In the genomic region with DNA sequence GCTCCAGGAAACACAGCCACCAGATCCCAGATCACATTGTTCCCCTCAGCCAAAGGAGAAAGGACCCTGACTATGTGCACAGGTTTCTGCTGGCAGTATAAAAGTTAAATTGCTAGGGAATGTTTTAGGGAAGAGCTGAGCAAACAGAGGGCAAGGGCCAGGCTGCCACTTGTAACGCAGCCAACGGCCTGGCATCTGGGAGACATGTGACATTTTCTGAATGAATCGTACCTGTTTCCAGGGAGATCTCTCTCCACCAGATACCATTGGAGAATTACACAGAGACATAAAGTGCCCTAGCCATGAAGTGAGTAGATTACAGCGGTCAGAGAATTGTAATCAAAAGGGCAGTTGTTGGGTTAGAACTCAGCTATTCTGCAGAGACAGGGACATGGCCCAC, we compare ENCODE assay signal across 19 mouse cellular contexts. TPM values are rescaled to one million over a fixed set of nuclear protein-coding genes. Genes with fewer than 3 reads are reported as not detected.
DNase-seq lines count a peak whose midpoint lies in the region; ATAC-seq and TF ChIP-seq lines count a peak whose summit lies in the region.
"Had no signal": no experiment of that assay in that cellular context is flagged by ENCODE, and none has a peak within 500 bp of the region (broad histone marks: within the 10 kb centered on the region; RNA-seq: fewer than 3 reads in every experiment).

No protein-coding gene starts in this region.

- TF ChIP-seq CTCF in heart, postnatal 0 days (IDR thresholded peaks at IDR 0.05; ENCODE audit: low read depth), result no peak
- no peak for TF ChIP-seq CTCF in heart, adult 2 months (IDR thresholded peaks at IDR 0.05)
- no peak for TF ChIP-seq CTCF in lung, adult 2 months (IDR thresholded peaks at IDR 0.05; ENCODE audit: insufficient read depth, low read length)
- TF ChIP-seq CTCF in embryonic fibroblast, embryonic 13.5 days (IDR thresholded peaks at IDR 0.05; ENCODE audit: borderline replicate concordance, insufficient read depth, low read length), result no peak

- no peak for TF ChIP-seq POLR2A in heart, adult 2 months (IDR thresholded peaks at IDR 0.05; ENCODE audit: insufficient read depth, low read depth, low read length)
- no peak for TF ChIP-seq POLR2A in lung, adult 2 months (IDR thresholded peaks at IDR 0.05; ENCODE audit: borderline replicate concordance, extremely low read depth, low read depth, low read length)
- TF ChIP-seq POLR2A in embryonic fibroblast, embryonic 13.5 days (IDR thresholded peaks at IDR 0.05; ENCODE audit: low read depth, low read length), result no peak

- no peaks in the 10 kb centered on the region for H3K27me3 ChIP-seq in heart, postnatal 0 days (ENCODE audit: control insufficient read depth, insufficient read depth, low read length)
- no peaks in the 10 kb centered on the region for H3K27me3 ChIP-seq in heart, adult 2 months (ENCODE audit: control insufficient read depth, insufficient read depth, low read length)
- H3K27me3 ChIP-seq: hindbrain, embryonic 15.5 days; liver, embryonic 12.5 days; midbrain, embryonic 13.5 days; neural tube, embryonic 13.5 days had no signal

- 0 out of 2 replicates have a peak, but pooled peaks cover 11% of the 10 kb centered on the region for H3K36me3 ChIP-seq in heart, postnatal 0 days (replicated peaks; ENCODE audit: control insufficient read depth, insufficient read depth, low read length)
- H3K36me3 ChIP-seq in heart, adult 2 months (ENCODE audit: control insufficient read depth, insufficient read depth, low read length), result no peaks in the 10 kb centered on the region
- H3K36me3 ChIP-seq: hindbrain, embryonic 15.5 days; midbrain, embryonic 13.5 days; neural tube, embryonic 13.5 days had no signal

- peak overlapping the region; percentile 16 for H3K27ac ChIP-seq in heart, postnatal 0 days (ENCODE audit: low read depth)
- no peak overlapping the region for H3K27ac ChIP-seq in heart, adult 2 months
- H3K27ac ChIP-seq in embryonic fibroblast, embryonic 13.5 days (ENCODE audit: insufficient read depth, low read length), result peak overlapping the region; percentile 29; the same call in 1 of the 2 replicates
- H3K27ac ChIP-seq: forebrain, embryonic 13.5 days; hindbrain, embryonic 15.5 days; kidney, postnatal 0 days; midbrain, embryonic 13.5 days; neural tube, embryonic 13.5 days had no signal

- no peak for TF ChIP-seq EP300 in heart, postnatal 0 days (IDR thresholded peaks at IDR 0.05; ENCODE audit: low read depth)
- no peak for TF ChIP-seq EP300 in heart, adult 2 months (IDR thresholded peaks at IDR 0.05; ENCODE audit: insufficient read depth, low read depth, low read length)

- H3K9ac ChIP-seq in heart, postnatal 0 days (replicated peaks; ENCODE audit: low read depth, low read length), result no peak overlapping the region
- H3K9ac ChIP-seq in heart, adult 2 months (ENCODE audit: low read depth, low read length), result no peak overlapping the region
- H3K9ac ChIP-seq: forebrain, embryonic 13.5 days; hindbrain, embryonic 15.5 days; liver, embryonic 12.5 days; midbrain, embryonic 13.5 days; neural tube, embryonic 13.5 days had no signal

- H3K4me3 ChIP-seq in heart, postnatal 0 days (ENCODE audit: low read depth, low read length), result no peak overlapping the region
- H3K4me3 ChIP-seq in heart, adult 2 months, result no peak overlapping the region
- H3K4me3 ChIP-seq in lung, adult 2 months (replicated peaks; ENCODE audit: extremely low read depth, low read depth, low read length), result no peak overlapping the region
- no peak overlapping the region for H3K4me3 ChIP-seq in embryonic fibroblast, embryonic 13.5 days (ENCODE audit: insufficient read depth, low read length)
- H3K4me3 ChIP-seq: erythroblast, embryonic 14.5 days; forebrain, embryonic 13.5 days; hindbrain, embryonic 15.5 days; liver, embryonic 12.5 days; midbrain, embryonic 13.5 days; neural tube, embryonic 13.5 days had no signal

- 59% methylated on average over 4 of the region's 4 CpGs for WGBS in heart, postnatal 0 days
- WGBS in heart, adult 2 months, result 61% methylated on average over 4 of the region's 4 CpGs
- whole genome bisulfite sequencing in lung, adult 2 months, result 75% methylated on average over 4 of the region's 4 CpGs

- H3K4me1 ChIP-seq in heart, postnatal 0 days (ENCODE audit: control insufficient read depth, insufficient read depth), result peaks cover 31% of the 10 kb centered on the region
- H3K4me1 ChIP-seq in heart, adult 2 months (ENCODE audit: control insufficient read depth, insufficient read depth, low read length), result peaks cover 26% of the 10 kb centered on the region
- peaks cover 22% of the 10 kb centered on the region for H3K4me1 ChIP-seq in lung, adult 2 months (ENCODE audit: control insufficient read depth, insufficient read depth, low read length)
- peaks cover 10% of the 10 kb centered on the region; the same call in 1 of the 2 replicates for H3K4me1 ChIP-seq in embryonic fibroblast, embryonic 13.5 days (ENCODE audit: control insufficient read depth, insufficient read depth, low read length)
- H3K4me1 ChIP-seq: forebrain, embryonic 13.5 days; hindbrain, embryonic 15.5 days; midbrain, embryonic 13.5 days had no signal

- intact Hi-C loops in heart, adult 2 months (cut with DNase I), result no loop called here

- H3K79me2 ChIP-seq in heart, adult 2 months (replicated peaks; ENCODE audit: control insufficient read depth, insufficient read depth, low read length), result no peaks in the 10 kb centered on the region

- no peak for ATAC-seq in heart, postnatal 0 days (ENCODE audit: insufficient read depth, low read depth)
- ATAC-seq: forebrain, embryonic 13.5 days; intestine, embryonic 16.5 days; liver, embryonic 12.5 days; midbrain, embryonic 13.5 days had no signal

- peak; percentile 90 for DNase-seq in heart, adult 11 months
- no peak for DNase-seq in heart, adult 18-20 months
- DNase-seq in heart, postnatal 0 days (ENCODE audit: low spot score), result no peak
- no peak for DNase-seq in heart, adult 2 months
- peak; percentile 62 to 74 for DNase-seq in lung, adult 18-20 months
- no peak for DNase-seq in lung, adult 2 months
- no peak for DNase-seq in embryo, embryonic 10 days (ENCODE audit: low spot score)
- DNase-seq: adrenal gland, adult 2 months; cerebellum, adult 2 months; left cerebral cortex, postnatal 4 days had no signal

- H3K9me3 ChIP-seq in heart, postnatal 0 days (replicated peaks; ENCODE audit: control insufficient read depth, low read length), result no peaks in the 10 kb centered on the region
- H3K9me3 ChIP-seq: forebrain, embryonic 13.5 days; hindbrain, embryonic 15.5 days; liver, embryonic 12.5 days; midbrain, embryonic 13.5 days; neural tube, embryonic 13.5 days had no signal

- H3K4me2 ChIP-seq in heart, postnatal 0 days (ENCODE audit: low read depth, low read length), result no peak overlapping the region
- H3K4me2 ChIP-seq: forebrain, embryonic 13.5 days; hindbrain, embryonic 15.5 days; liver, embryonic 12.5 days; midbrain, embryonic 13.5 days; neural tube, embryonic 13.5 days had no signal

RNA-seq across cellular contexts. Expression of a gene that starts 6.4 kb away (rescaled TPM):
- total RNA-seq in heart, adult 18-20 months (2021), result 10 to 100 TPM; 37.5 to 41.6 TPM
- 53.5 and 65.0 TPM in 2 replicates for total RNA-seq in heart, postnatal 0 days (2014; rRNA removed; ENCODE audit: low replicate concordance)
- polyA plus RNA-seq in heart, postnatal 0 days (2015; fragmentation: Nextera tagmentation; extraction: Ambion mirVana), result 74.9 and 81.3 TPM in 2 replicates
- total RNA-seq in heart, adult 2 months (2021), result 10 to 100 TPM; 36.0 to 40.7 TPM
- 44.0 and 56.6 TPM in 2 replicates for polyA plus RNA-seq in heart, adult 2 months (2012; rRNA removed)
- 96.8 and 123 TPM in 2 replicates for polyA plus RNA-seq in lung, adult 2 months (2012; rRNA removed)
- polyA plus RNA-seq in embryonic fibroblast, embryonic 13.5 days (2011; ENCODE audit: insufficient read length, low read depth, missing spikeins), result 80.0 and 99.9 TPM in 2 replicates

RNA-seq across cellular contexts. Expression of a gene that starts 7.1 kb away (rescaled TPM):
- total RNA-seq in heart, adult 18-20 months (2021), result 10 to 100 TPM; 48.9 to 61.5 TPM
- 19.5 and 39.8 TPM in 2 replicates for total RNA-seq in heart, postnatal 0 days (2014; rRNA removed; ENCODE audit: low replicate concordance)
- 49.0 and 52.9 TPM in 2 replicates for polyA plus RNA-seq in heart, postnatal 0 days (2015; fragmentation: Nextera tagmentation; extraction: Ambion mirVana)
- total RNA-seq in heart, adult 2 months (2021), result 10 to 100 TPM; 49.3 to 58.3 TPM
- 99.6 and 116 TPM in 2 replicates for polyA plus RNA-seq in heart, adult 2 months (2012; rRNA removed)
- polyA plus RNA-seq in lung, adult 2 months (2012; rRNA removed), result 74.6 and 91.7 TPM in 2 replicates
- polyA plus RNA-seq in embryonic fibroblast, embryonic 13.5 days (2011; ENCODE audit: insufficient read length, low read depth, missing spikeins), result 20.1 and 23.5 TPM in 2 replicates

RNA-seq across cellular contexts. Expression of a gene that starts 17.3 kb away (rescaled TPM):
- total RNA-seq in heart, adult 18-20 months (2021), result 10 to 100 TPM; 70.0 to 79.6 TPM
- total RNA-seq in heart, postnatal 0 days (2014; rRNA removed; ENCODE audit: low replicate concordance), result 69.8 and 109 TPM in 2 replicates
- 174 and 175 TPM in 2 replicates for polyA plus RNA-seq in heart, postnatal 0 days (2015; fragmentation: Nextera tagmentation; extraction: Ambion mirVana)
- 10 to 100 TPM; 69.3 to 78.8 TPM for total RNA-seq in heart, adult 2 months (2021)
- polyA plus RNA-seq in heart, adult 2 months (2012; rRNA removed), result 85.6 and 112 TPM in 2 replicates
- polyA plus RNA-seq in lung, adult 2 months (2012; rRNA removed), result 291 and 435 TPM in 2 replicates
- polyA plus RNA-seq in embryonic fibroblast, embryonic 13.5 days (2011; ENCODE audit: insufficient read length, low read depth, missing spikeins), result 89.7 and 108 TPM in 2 replicates

RNA-seq across cellular contexts. Expression of a gene that starts 17.9 kb away (rescaled TPM):
- 10 to 100 TPM; 20.0 to 22.6 TPM for total RNA-seq in heart, adult 18-20 months (2021)
- 18.2 and 23.2 TPM in 2 replicates for total RNA-seq in heart, postnatal 0 days (2014; rRNA removed; ENCODE audit: low replicate concordance)
- polyA plus RNA-seq in heart, postnatal 0 days (2015; fragmentation: Nextera tagmentation; extraction: Ambion mirVana), result 8.0 and 9.7 TPM in 2 replicates
- 10 to 100 TPM; 22.7 to 22.8 TPM for total RNA-seq in heart, adult 2 months (2021)
- 79.2 and 86.9 TPM in 2 replicates for polyA plus RNA-seq in heart, adult 2 months (2012; rRNA removed)
- 60.7 and 71.8 TPM in 2 replicates for polyA plus RNA-seq in lung, adult 2 months (2012; rRNA removed)
- 35.5 and 47.6 TPM in 2 replicates for polyA plus RNA-seq in embryonic fibroblast, embryonic 13.5 days (2011; ENCODE audit: insufficient read length, low read depth, missing spikeins)

RNA-seq across cellular contexts. Expression of a gene that starts 26.1 kb away (rescaled TPM):
- total RNA-seq in heart, adult 18-20 months (2021), result 1 to 10 TPM; 8.4 to 8.5 TPM
- total RNA-seq in heart, postnatal 0 days (2014; rRNA removed; ENCODE audit: low replicate concordance), result 7.3 and 12.0 TPM in 2 replicates
- 11.9 and 12.9 TPM in 2 replicates for polyA plus RNA-seq in heart, postnatal 0 days (2015; fragmentation: Nextera tagmentation; extraction: Ambion mirVana)
- total RNA-seq in heart, adult 2 months (2021), result 1 to 10 TPM; 8.2 to 9.1 TPM
- 8.7 and 13.6 TPM in 2 replicates for polyA plus RNA-seq in heart, adult 2 months (2012; rRNA removed)
- polyA plus RNA-seq in lung, adult 2 months (2012; rRNA removed), result 19.3 and 21.3 TPM in 2 replicates
- polyA plus RNA-seq in embryonic fibroblast, embryonic 13.5 days (2011; ENCODE audit: insufficient read length, low read depth, missing spikeins), result 11.3 and 14.5 TPM in 2 replicates

Comparison
In these comparisons a context has a peak if more than half of its experiments do, and no peak if none do; other contexts are left out.
1. DNase-seq: peak in heart, adult 11 months (single experiment) and lung, adult 18-20 months (2 of 2); none in heart, adult 18-20 months (0 of 2), heart, postnatal 0 days (single experiment), heart, adult 2 months (0 of 2), lung, adult 2 months (single experiment) and embryo, embryonic 10 days (single experiment).